Comparison of ENCODE assay signal across 9 mouse cellular contexts in genomic region chr6:72409567-72409966, GRCm38 (mm10). TPM values are rescaled to one million over a fixed set of nuclear protein-coding genes. Genes with fewer than 3 reads are reported as not detected.
A peak's percentile ranks its signal among the peaks of the same experiment; 100 is the strongest.
DNase-seq lines count a peak whose midpoint lies in the region; ATAC-seq and TF ChIP-seq lines count a peak whose summit lies in the region.
"Had no signal": no experiment of that assay in that cellular context is flagged by ENCODE, and none has a peak within 500 bp of the region (broad histone marks: within the 10 kb centered on the region; RNA-seq: fewer than 3 reads in every experiment).

No protein-coding gene starts in this region.

- H3K4me2 ChIP-seq in embryonic facial prominence, embryonic 14.5 days (ENCODE audit: low read depth, low read length) = no peak overlapping the region
- H3K4me2 ChIP-seq in limb, embryonic 14.5 days (replicated peaks; ENCODE audit: low read depth, low read length, severe bottlenecking) = no peak overlapping the region
- H3K4me2 ChIP-seq: midbrain, embryonic 12.5 days had no signal

- no peaks in the 10 kb centered on the region for H3K4me1 ChIP-seq in embryonic facial prominence, embryonic 14.5 days (ENCODE audit: control insufficient read depth, insufficient read depth, low read length)
- H3K4me1 ChIP-seq in limb, embryonic 14.5 days (ENCODE audit: control insufficient read depth, insufficient read depth, low read length) = no peaks in the 10 kb centered on the region; the same call in 1 of the 2 replicates
- H3K4me1 ChIP-seq in small intestine, adult 2 months (ENCODE audit: control insufficient read depth, insufficient read depth, insufficient read length, low read length) = no peaks in the 10 kb centered on the region

- TF ChIP-seq CTCF in left cerebral cortex, adult 2 months (IDR thresholded peaks at IDR 0.05) = peak; percentile 68
- TF ChIP-seq CTCF in small intestine, adult 2 months (IDR thresholded peaks at IDR 0.05; ENCODE audit: extremely low read depth, insufficient read length, insufficient replicate concordance, low read depth, low read length) = peak; percentile 35; the same call in 1 of the 2 replicates

- H3K4me3 ChIP-seq in left cerebral cortex, adult 2 months = no peak overlapping the region
- H3K4me3 ChIP-seq in embryonic facial prominence, embryonic 14.5 days (ENCODE audit: low read depth, low read length) = no peak overlapping the region
- no peak overlapping the region for H3K4me3 ChIP-seq in limb, embryonic 14.5 days (replicated peaks; ENCODE audit: low read length)
- no peak overlapping the region for H3K4me3 ChIP-seq in small intestine, adult 2 months (ENCODE audit: low read depth, low read length)
- H3K4me3 ChIP-seq: midbrain, embryonic 12.5 days had no signal

- no peaks in the 10 kb centered on the region for H3K27me3 ChIP-seq in embryonic facial prominence, embryonic 14.5 days (replicated peaks; ENCODE audit: control insufficient read depth, insufficient read depth, low read length)
- H3K27me3 ChIP-seq in limb, embryonic 14.5 days (ENCODE audit: control insufficient read depth, insufficient read depth, low read length) = no peaks in the 10 kb centered on the region
- H3K27me3 ChIP-seq in small intestine, adult 2 months (ENCODE audit: control insufficient read depth, insufficient read depth, low read length) = no peaks in the 10 kb centered on the region
- H3K27me3 ChIP-seq: midbrain, embryonic 12.5 days had no signal

- intact Hi-C loops in left cerebral cortex, adult 2 months (cut with DNase I) = loop anchor here (2.0 kb wide), 1 partner anchor 47 kb away; no protein-coding TSS in a partner anchor

- TF ChIP-seq POLR2A in limb, embryonic 14.5 days (IDR thresholded peaks at IDR 0.05; ENCODE audit: borderline replicate concordance, extremely low read depth, insufficient read depth, insufficient read length) = no peak
- TF ChIP-seq POLR2A in small intestine, adult 2 months (IDR thresholded peaks at IDR 0.05; ENCODE audit: low read depth, low read length) = no peak

- no peak for ATAC-seq in CD4-positive, CD25-positive, alpha-beta regulatory T cell, adult 4 months
- ATAC-seq in embryonic facial prominence, embryonic 14.5 days (ENCODE audit: low read depth) = no peak
- ATAC-seq in limb, embryonic 14.5 days (ENCODE audit: low FRiP score, low read depth) = no peak

- H3K36me3 ChIP-seq in embryonic facial prominence, embryonic 14.5 days (ENCODE audit: control insufficient read depth, insufficient read depth, low read length) = no peaks in the 10 kb centered on the region
- H3K36me3 ChIP-seq in limb, embryonic 14.5 days (ENCODE audit: control insufficient read depth, insufficient read depth, low read length) = no peaks in the 10 kb centered on the region
- H3K36me3 ChIP-seq in small intestine, adult 2 months (ENCODE audit: control insufficient read depth, insufficient read depth, low read length) = no peaks in the 10 kb centered on the region
- H3K36me3 ChIP-seq: midbrain, embryonic 12.5 days had no signal

- WGBS in embryonic facial prominence, embryonic 14.5 days = 9% methylated on average over 3 of the region's 3 CpGs
- WGBS in limb, embryonic 14.5 days = 13% methylated on average over 3 of the region's 3 CpGs
- WGBS in small intestine, adult 2 months = 8% methylated on average over 3 of the region's 3 CpGs

- no peak overlapping the region for H3K27ac ChIP-seq in left cerebral cortex, adult 2 months
- H3K27ac ChIP-seq in embryonic facial prominence, embryonic 14.5 days (replicated peaks; ENCODE audit: low read depth, low read length) = no peak overlapping the region
- H3K27ac ChIP-seq in limb, embryonic 14.5 days (replicated peaks; ENCODE audit: low read depth, low read length) = no peak overlapping the region
- no peak overlapping the region for H3K27ac ChIP-seq in small intestine, adult 2 months (ENCODE audit: insufficient read depth, low read depth, low read length)
- H3K27ac ChIP-seq: midbrain, embryonic 12.5 days had no signal

- peak; percentile 85 for DNase-seq in CD4-positive, CD25-positive, alpha-beta regulatory T cell, adult 2 months (ENCODE audit: low read depth, low spot score)
- peak; percentile 50 to 62 for DNase-seq in left cerebral cortex, adult 2 months (ENCODE audit: extremely low spot score in 1 of 2, low spot score in 2 of 2)
- no peak for DNase-seq in left cerebral cortex, adult 11 months (ENCODE audit: low spot score)
- peak; percentile 77 for DNase-seq in adrenal gland, postnatal 14 days
- peak; percentile 84 for DNase-seq in embryonic facial prominence, embryonic 14.5 days (ENCODE audit: low spot score)
- peak; percentile 83 for DNase-seq in limb, embryonic 14.5 days (ENCODE audit: low spot score)

- H3K9me3 ChIP-seq in embryonic facial prominence, embryonic 14.5 days (ENCODE audit: control insufficient read depth, low read length) = no peaks in the 10 kb centered on the region
- no peaks in the 10 kb centered on the region for H3K9me3 ChIP-seq in limb, embryonic 14.5 days (ENCODE audit: control insufficient read depth, low read length)
- H3K9me3 ChIP-seq: midbrain, embryonic 12.5 days had no signal

- no peak overlapping the region for H3K9ac ChIP-seq in embryonic facial prominence, embryonic 14.5 days (ENCODE audit: low read depth, low read length)
- no peak overlapping the region for H3K9ac ChIP-seq in limb, embryonic 14.5 days (ENCODE audit: low read depth, low read length, severe bottlenecking)
- H3K9ac ChIP-seq: midbrain, embryonic 12.5 days had no signal

RNA-seq across cellular contexts. Expression of gene Ggcx, which starts 4.5 kb away (rescaled TPM):
- polyA plus RNA-seq in CD4-positive, CD25-positive, alpha-beta regulatory T cell, adult 4 months (2017; shearing (Covaris generic)) = 10 to 100 TPM in 1 of 2 experiments, 1 to 10 TPM in 1; 5.6 to 11.6 TPM
- 10 to 100 TPM; 25.7 to 26.9 TPM for total RNA-seq in left cerebral cortex, adult 2 months (2021)
- 38.0 and 50.4 TPM in 2 replicates for total RNA-seq in adrenal gland, postnatal 14 days (2021)
- polyA plus RNA-seq in embryonic facial prominence, embryonic 14.5 days (2014; fragmentation: Nextera tagmentation; extraction: Ambion mirVana) = 15.0 and 15.7 TPM in 2 replicates
- polyA plus RNA-seq in limb, embryonic 14.5 days (2012; rRNA removed) = 44.9 and 59.8 TPM in 2 replicates
- polyA plus RNA-seq in limb, embryonic 14.5 days (2014; fragmentation: Nextera tagmentation; extraction: Ambion mirVana) = 15.3 and 18.4 TPM in 2 replicates
- polyA plus RNA-seq in small intestine, adult 2 months (2012; rRNA removed) = 5.6 and 6.1 TPM in 2 replicates

RNA-seq across cellular contexts. Expression of gene Vamp8, which starts 19.1 kb away (rescaled TPM):
- polyA plus RNA-seq in CD4-positive, CD25-positive, alpha-beta regulatory T cell, adult 4 months (2017; shearing (Covaris generic)) = 100 to 1,000 TPM; 326 to 346 TPM
- total RNA-seq in left cerebral cortex, adult 2 months (2021) = 10 to 100 TPM; 11.7 to 15.4 TPM
- total RNA-seq in adrenal gland, postnatal 14 days (2021) = 104 and 113 TPM in 2 replicates
- 130 and 144 TPM in 2 replicates for polyA plus RNA-seq in embryonic facial prominence, embryonic 14.5 days (2014; fragmentation: Nextera tagmentation; extraction: Ambion mirVana)
- 110 and 125 TPM in 2 replicates for polyA plus RNA-seq in limb, embryonic 14.5 days (2012; rRNA removed)
- polyA plus RNA-seq in limb, embryonic 14.5 days (2014; fragmentation: Nextera tagmentation; extraction: Ambion mirVana) = 163 and 173 TPM in 2 replicates
- polyA plus RNA-seq in small intestine, adult 2 months (2012; rRNA removed) = 124 and 243 TPM in 2 replicates

RNA-seq across cellular contexts. Expression of gene Vamp5, which starts 29.3 kb away (rescaled TPM):
- 10 to 100 TPM; 66.7 to 70.3 TPM for polyA plus RNA-seq in CD4-positive, CD25-positive, alpha-beta regulatory T cell, adult 4 months (2017; shearing (Covaris generic))
- total RNA-seq in left cerebral cortex, adult 2 months (2021) = 1 to 10 TPM; 6.3 to 6.8 TPM
- 33.9 and 40.5 TPM in 2 replicates for total RNA-seq in adrenal gland, postnatal 14 days (2021)
- 20.3 and 22.3 TPM in 2 replicates for polyA plus RNA-seq in embryonic facial prominence, embryonic 14.5 days (2014; fragmentation: Nextera tagmentation; extraction: Ambion mirVana)
- polyA plus RNA-seq in limb, embryonic 14.5 days (2012; rRNA removed) = 14.5 and 16.6 TPM in 2 replicates
- 20.8 and 24.5 TPM in 2 replicates for polyA plus RNA-seq in limb, embryonic 14.5 days (2014; fragmentation: Nextera tagmentation; extraction: Ambion mirVana)
- 14.8 and 19.8 TPM in 2 replicates for polyA plus RNA-seq in small intestine, adult 2 months (2012; rRNA removed)

RNA-seq across cellular contexts. Expression of gene Mat2a, which starts 29.8 kb away (rescaled TPM):
- 100 to 1,000 TPM; 222 to 239 TPM for polyA plus RNA-seq in CD4-positive, CD25-positive, alpha-beta regulatory T cell, adult 4 months (2017; shearing (Covaris generic))
- total RNA-seq in left cerebral cortex, adult 2 months (2021) = 100 to 1,000 TPM; 186 to 194 TPM
- 257 TPM in 2 replicates for total RNA-seq in adrenal gland, postnatal 14 days (2021)
- 292 and 321 TPM in 2 replicates for polyA plus RNA-seq in embryonic facial prominence, embryonic 14.5 days (2014; fragmentation: Nextera tagmentation; extraction: Ambion mirVana)
- polyA plus RNA-seq in limb, embryonic 14.5 days (2012; rRNA removed) = 252 and 285 TPM in 2 replicates
- polyA plus RNA-seq in limb, embryonic 14.5 days (2014; fragmentation: Nextera tagmentation; extraction: Ambion mirVana) = 352 and 392 TPM in 2 replicates
- polyA plus RNA-seq in small intestine, adult 2 months (2012; rRNA removed) = 19.5 and 20.1 TPM in 2 replicates

RNA-seq across cellular contexts. Expression of gene Rnf181, which starts 42.8 kb away (rescaled TPM):
- polyA plus RNA-seq in CD4-positive, CD25-positive, alpha-beta regulatory T cell, adult 4 months (2017; shearing (Covaris generic)) = 100 to 1,000 TPM; 141 to 148 TPM
- total RNA-seq in left cerebral cortex, adult 2 months (2021) = 10 to 100 TPM; 75.7 to 75.9 TPM
- 204 and 217 TPM in 2 replicates for total RNA-seq in adrenal gland, postnatal 14 days (2021)
- polyA plus RNA-seq in embryonic facial prominence, embryonic 14.5 days (2014; fragmentation: Nextera tagmentation; extraction: Ambion mirVana) = 79.9 and 81.1 TPM in 2 replicates
- polyA plus RNA-seq in limb, embryonic 14.5 days (2012; rRNA removed) = 65.7 and 79.5 TPM in 2 replicates
- polyA plus RNA-seq in limb, embryonic 14.5 days (2014; fragmentation: Nextera tagmentation; extraction: Ambion mirVana) = 84.4 and 85.6 TPM in 2 replicates
- 59.5 and 97.6 TPM in 2 replicates for polyA plus RNA-seq in small intestine, adult 2 months (2012; rRNA removed)
